Mouse (Mus musculus): Measurements from ENCODE around the gene Tceanc2.

The Tceanc2 gene

DNA sequence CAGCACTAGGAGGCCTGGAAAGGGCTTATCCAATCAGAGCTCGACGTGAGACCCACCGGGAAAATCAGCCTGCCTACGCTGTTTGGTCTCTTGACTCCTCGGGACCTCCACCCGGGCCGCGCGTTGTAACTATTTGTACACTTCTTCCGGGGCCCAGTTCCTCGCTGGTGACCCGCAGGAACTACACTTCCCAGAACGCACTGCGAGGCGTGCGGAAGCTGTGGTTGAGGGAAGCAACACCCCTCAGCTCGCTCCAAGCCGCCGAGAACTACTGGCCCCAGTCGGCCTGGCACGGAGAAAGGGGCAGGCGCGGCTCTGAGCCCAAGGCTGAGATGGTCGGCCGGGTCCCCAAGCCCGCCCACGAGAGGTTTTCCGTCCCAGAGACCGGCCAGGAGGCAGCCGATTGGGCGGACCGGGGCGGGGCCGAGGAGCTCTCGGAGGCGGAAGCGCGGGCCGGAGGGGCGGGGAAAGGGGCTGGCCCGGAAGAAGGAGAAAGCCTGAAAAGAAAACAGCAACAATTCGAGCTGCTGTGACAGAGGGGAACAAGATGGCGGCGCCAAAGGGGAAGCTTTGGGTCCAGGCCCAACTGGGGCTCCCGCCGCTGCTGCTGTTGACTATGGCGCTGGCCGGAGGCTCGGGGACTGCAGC lies 610 bp downstream of the Tceanc2 start, which contains the start of gene Tmem59:
Gene Tmem59, plus strand, starts transcription at position 218 of the 648 bp plus-strand sequence.
- peak; percentile 100 for DNase-seq (ENCODE audit: inconsistent ontology term)

DNA sequence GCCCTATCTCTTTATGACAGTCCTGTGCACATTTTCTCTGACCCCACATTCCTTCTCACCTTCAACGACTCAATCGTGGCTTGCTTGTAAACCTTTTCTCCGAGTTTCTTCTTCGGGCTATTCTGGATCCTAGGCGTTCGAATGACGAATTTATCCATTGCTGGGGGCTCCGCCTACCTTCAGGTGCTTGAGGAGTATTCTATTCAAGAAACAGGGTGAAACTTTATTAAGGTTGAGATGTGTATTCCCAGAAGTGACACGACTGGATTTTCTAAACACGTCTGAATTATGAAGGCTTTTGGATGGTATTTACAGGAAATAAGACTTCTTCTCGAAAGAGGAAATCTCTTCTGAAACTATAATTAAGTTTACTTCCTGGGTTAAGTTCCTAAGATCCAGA lies 1.4 kb downstream of the Tceanc2 start:
- peak; percentile 6 for DNase-seq (ENCODE audit: inconsistent ontology term)

DNA sequence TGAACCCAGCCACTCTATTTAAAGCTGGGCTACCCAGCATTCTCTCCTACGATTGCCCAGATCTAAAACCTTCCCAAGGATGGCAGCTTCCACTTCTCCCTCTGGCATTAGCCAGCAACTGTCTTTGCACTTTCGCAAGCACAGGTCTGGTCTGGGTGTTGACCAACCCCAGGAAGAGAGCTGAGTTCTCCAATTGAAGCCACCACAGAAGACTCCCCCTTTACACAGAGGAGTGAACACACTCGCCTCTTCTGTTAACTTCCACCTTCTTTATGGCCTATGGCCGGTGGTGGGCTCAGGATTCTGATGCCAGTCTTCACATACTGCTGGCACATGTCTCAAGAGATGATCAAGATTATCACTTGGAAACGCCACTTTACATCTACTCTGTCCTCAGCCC lies 11.1 kb downstream of the Tceanc2 start:
- DNase-seq (ENCODE audit: inconsistent ontology term): no peak

DNA sequence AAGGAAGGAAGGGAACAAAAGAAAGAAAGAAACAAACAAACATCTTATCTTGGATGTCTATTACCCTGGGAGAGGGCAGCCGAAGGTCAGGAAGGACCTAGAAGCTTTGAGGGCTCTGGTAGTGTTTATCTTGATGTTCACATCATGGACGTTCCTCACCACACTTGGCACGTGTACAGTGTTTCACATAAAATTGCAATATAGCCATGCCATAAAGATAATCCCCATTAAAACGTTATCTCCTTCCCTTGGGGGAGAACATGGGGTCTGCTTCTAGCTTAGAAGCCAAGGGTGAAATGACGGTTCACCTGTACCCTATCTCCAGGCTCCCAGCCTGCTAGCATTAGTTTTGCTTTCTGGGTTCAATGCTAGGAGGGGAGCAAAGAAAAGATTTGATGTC lies 12.2 kb downstream of the Tceanc2 start:
- DNase-seq (ENCODE audit: inconsistent ontology term): no peak

DNA sequence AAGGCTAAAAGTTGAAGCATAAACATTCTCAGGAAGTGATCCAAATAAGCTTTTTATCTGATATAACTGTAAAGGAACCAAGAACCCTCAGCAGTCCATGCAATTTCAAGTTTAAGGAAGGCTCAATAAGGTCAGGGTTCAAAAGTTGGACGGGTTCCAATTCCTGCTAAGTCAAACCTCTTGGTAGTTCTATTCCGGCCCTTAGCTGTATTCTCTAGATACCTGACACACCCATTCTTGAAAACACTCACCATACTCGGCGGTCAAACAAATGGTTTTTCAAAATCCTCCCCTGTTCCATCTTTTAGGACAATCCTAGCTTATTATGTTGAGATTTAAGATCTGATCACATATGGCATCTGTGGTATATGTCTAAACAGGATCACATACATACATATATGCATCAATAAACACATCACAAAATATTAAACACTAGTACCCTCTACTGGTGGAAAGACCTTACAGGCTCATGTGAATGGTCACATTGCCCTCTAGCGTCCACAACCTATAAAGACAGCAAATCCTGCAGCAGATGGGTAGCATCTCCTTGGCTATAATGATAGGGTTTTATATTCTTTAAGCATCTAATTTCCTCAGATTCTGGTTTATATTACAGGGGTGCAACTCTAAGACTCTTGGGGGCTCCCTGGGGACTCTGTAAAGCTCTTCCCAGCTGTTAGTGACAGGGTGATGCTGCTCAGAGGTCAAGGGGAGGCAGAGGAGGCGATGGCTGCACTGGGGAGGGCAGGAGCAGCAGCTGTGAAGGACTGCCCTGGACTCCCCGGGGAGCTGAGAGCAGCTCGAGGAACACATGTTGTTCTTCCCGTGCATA lies 14.9 kb downstream of the Tceanc2 start:
- DNase-seq (ENCODE audit: inconsistent ontology term): peak; percentile 48

DNA sequence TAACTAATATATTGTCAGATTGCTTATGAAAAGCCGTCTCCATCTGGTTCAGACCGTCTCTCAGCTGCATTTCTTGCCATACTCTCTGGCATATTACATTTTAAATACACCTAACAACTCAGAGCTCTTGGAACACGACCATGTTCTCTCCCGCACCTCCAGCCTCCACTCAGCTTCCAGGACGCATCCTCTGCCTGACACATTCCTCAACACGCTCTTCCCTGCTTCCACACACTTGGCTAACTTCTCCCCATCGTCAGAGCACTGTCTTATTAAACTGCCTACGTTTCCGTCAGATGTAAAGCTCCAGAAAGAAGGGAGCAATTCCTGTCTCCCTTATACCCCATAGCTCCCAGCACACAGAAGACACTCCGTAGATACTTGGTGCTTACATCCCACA lies 15.6 kb downstream of the Tceanc2 start:
- no peak for DNase-seq (ENCODE audit: inconsistent ontology term)

DNA sequence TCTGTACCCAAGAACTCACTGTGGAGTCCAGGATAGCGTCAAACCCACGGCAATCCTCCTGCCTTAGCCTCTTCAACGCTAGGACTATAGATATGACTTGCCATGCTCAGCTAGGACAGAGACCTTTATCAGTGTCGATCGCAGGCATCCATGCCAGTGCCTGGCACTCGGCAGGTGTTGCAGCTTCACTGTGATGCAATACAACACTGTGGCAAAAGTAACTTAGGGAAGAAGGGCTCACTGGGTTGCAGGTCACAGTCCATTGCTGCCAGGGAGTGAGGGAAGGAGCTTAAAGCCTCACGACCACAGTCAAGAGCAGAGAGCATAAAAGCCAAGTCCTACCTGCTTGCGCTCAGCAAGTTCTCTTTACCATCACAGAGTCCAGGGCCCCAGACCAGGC lies 18.7 kb downstream of the Tceanc2 start:
- DNase-seq (ENCODE audit: inconsistent ontology term): no peak

DNA sequence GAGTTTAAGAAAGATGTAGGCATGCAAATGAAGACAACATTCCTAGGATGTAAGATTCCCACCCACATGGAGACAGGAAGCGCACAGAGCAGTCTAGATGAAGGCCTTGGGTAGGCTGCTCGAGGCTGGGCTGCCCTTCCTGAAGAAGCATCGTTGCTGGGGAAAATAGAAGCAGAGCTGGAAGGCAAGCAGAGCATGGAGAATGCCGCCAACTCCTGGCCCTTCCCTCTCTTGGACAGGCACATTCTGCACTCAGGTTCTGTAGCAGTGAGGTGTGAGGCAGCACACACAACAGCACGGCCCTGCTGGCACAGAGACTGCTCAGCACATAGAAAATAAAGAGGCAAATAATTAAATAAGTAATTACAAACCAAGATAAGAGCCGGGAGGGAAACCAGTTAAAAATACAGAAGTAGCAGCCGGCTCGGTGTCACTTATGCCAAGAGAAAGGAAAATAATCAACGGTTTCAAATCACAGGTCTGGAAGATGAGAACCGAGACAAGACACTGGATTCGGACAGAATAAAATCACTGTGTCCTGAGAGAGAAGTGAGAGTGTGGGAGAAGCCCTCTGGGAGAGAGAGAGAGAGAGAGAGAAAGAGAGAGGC lies 19.6 kb downstream of the Tceanc2 start:
- DNase-seq (ENCODE audit: inconsistent ontology term): no peak

DNA sequence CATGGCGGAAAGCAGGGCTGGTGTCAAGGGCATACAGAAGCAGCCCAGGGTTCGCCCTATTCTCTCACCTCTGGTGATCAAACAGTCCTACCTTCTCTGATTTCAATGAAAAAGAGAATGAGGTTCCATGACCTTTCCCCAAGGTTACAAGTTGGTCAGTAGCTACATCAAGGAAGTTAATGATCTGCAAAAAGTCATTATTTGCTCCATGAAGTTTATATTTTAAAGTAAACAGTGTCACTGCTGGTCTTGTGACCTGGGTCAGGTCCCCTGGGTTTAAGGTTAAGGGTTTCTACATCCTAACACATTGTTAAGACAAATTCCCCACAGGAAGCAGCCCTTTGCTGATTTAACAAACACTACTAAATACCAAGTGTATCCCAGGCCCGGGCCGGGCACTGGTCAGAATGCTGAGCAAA lies 21.9 kb downstream of the Tceanc2 start:
- DNase-seq (ENCODE audit: inconsistent ontology term): no peak

DNA sequence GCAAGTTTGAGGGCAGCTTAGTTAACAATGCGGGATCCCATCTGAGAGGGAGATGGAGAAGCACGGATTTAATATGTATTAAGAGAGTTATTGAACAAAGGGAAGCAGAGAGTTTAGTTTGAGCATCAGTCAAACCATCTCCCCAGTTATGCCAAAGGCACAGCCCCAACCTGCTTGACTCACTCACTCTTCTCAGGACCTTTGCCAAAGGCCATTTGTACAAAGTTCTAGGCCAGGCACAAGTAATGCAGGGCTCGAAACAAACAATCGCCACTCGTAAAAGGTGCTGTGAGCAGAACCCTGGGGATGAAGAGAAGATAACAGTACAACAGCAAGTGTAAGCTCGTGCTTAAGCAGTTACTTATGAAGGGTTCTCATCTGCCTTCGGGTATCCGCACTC lies 26.3 kb downstream of the Tceanc2 start:
- DNase-seq (ENCODE audit: inconsistent ontology term): no peak

DNA sequence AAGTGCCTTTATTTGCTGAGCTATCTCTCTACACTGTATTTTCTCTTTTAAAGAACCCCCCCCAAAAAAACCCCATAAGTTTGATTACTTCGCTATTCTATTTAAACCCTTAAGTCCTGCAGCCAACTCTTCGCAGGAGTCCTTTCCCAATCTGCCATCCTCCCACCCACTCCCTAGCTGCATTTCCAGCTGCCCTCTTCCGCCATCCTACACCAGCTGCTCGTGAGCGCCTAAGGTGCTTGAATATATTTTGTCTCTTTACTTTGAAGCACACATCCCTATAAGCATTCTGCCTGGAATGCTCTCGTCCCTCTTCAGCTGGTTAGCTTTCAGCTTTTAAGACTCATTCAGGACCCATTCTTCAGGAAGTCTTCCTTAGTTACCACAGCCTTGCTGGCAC lies 27.9 kb downstream of the Tceanc2 start:
- no peak for DNase-seq (ENCODE audit: inconsistent ontology term)

DNA sequence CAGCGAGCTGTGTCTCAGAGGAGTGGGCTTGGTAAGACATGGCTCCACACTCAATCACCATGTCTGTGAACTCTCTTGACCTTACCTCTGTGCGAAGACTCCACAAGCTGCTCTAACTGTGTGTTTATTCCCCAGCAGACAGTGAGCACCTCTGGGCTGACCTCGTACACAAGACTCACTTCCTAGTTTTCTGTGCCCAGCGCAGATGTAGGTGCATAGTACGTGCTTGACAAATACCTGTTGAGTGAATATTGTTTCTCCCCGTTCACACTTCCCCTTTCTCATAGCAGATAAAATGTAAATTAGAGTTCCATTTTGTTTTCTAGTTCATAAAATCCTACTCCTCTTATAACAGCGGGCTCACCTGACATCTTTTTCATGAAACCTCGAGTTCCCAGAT lies 35.4 kb downstream of the Tceanc2 start:
- no peak for DNase-seq (ENCODE audit: inconsistent ontology term)

DNA sequence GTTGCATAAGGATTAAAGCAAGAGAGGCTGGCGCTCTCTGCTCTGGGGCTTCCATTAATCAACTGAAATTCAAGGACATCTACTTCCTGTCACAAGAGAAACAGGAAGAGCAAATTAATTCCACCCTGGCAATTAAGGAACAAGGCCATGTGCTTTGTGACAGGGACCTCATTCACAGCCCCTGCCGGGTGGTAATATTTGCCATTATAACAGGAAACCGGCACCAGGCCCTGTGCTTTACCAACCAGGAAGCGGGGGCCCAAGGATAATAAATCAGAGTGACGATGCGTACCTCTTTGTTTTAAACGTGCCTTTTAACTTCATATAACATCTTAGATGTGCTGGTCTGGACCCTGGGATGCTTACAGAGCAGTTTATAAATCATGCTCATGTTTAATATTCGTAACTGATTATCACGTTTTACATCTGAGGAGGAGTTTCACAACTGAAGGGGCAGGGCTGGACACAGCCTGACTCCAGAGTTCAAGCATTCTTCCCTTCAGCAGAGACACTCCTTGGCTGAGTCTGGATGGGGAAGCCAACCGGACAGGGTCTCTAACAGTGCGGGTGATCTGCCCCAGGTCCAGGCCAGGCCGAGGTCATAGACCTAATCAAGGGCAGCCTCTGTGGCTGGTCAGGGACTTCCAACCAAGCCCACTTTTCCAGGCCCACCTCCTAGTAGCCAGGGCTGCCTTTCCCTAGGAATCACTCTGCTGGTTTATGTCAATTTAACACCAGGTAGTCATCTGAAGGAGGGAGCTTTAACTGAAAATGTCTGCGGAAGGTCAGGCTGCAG lies 38.9 kb downstream of the Tceanc2 start:
- DNase-seq (ENCODE audit: inconsistent ontology term): no peak

DNA sequence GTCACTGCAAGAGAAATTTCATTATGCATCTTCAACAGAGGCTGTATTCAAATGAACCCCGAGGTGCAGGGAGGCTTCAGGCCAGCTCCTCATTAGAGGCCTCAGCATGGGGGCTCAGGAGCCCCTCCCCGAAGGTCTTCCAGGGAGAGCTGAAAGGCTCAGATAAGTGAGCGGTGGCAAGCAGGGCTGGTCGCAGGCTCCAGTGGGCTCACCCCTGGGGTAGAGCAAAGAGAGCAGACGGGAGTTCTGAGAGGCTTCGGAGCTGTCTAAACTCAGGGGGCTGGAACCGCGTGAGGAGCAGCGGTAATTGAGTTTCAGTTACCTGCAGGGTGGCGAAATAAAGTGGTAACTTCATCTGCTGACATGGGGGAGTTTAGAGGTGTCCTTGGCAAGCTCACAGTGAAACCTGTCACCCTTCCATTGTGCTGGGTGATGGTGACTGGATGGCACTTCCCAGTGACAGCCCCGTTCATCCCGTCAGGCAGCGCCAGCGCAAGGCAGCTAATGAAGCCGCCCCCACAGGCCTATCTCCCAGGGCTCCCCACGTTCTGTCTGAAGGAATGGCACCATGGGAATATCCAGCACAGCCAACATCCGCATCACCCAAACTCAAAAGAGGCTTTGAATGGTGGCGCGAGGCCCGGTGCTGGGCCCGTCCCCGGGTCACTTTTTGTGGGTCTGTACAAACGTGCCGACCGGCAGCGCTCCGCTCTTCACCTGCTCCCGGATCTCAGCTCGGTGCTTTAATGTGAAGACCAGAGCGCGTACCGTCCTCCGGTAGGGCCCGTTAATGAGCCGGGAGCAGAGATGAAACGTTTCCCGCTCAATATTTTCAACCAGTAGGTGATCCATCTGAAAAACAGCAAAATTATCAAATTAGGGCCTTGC lies 39.7 kb downstream of the Tceanc2 start:
- DNase-seq (ENCODE audit: inconsistent ontology term): no peak

DNA sequence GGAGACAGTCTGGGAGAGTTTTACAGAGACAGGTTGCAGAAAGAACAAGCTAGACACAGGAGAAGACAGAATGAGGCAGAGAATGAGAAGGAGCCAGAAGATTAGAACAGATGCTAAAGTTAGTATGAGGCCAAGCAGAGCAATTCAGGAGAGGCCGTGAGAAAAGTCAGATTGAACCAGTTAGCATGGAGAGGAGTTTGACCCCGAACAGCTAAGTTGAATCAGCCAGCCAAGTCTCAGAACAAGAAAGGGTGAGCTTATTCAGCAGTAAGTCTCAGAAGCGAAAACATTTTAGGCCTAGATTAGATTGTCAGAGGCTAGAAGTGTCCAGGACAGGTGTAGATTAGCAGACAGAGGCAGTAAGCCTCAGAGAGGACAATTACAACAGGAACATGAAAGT lies 42.4 kb downstream of the Tceanc2 start:
- no peak for DNase-seq (ENCODE audit: inconsistent ontology term)

DNA sequence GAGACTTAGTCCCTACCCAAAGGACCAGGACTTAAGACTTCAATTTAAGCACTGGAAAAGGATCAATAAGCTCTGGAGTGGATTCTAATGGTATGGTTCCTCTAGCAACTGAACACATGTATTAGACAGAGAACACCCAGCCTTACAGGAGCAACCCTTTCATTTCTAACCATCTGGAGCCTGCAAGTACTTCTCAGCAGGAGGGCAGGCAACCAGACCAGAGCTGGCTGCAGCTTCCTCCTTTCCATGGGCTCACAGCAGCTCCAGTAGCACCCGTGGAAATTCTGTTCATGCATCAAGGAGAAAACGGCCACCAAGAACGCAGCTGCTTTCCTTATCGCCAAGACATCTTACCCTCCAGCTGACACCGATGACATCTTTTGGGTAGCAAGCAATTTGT lies 43.3 kb downstream of the Tceanc2 start:
- no peak for DNase-seq (ENCODE audit: inconsistent ontology term)

DNA sequence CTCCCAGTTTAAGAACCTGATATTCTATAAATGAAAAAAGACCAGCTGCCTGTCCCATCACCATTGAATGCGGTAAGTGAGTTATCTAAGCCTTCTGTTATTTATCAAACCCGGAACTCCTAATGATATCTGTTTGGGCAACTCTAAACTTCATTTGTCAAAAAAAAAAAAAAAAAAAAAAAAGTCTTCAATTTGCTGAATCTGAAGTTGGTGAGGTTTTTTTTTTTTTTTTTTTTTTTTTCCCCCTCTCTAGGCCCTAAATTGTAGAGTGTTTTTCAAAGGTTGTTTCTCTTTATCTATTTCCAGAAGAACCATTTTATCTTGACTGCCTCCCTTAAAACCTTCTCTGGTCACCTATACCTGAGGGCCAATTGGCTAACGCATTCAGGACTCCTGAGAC lies 44.0 kb downstream of the Tceanc2 start:
- DNase-seq (ENCODE audit: inconsistent ontology term): no peak

DNA sequence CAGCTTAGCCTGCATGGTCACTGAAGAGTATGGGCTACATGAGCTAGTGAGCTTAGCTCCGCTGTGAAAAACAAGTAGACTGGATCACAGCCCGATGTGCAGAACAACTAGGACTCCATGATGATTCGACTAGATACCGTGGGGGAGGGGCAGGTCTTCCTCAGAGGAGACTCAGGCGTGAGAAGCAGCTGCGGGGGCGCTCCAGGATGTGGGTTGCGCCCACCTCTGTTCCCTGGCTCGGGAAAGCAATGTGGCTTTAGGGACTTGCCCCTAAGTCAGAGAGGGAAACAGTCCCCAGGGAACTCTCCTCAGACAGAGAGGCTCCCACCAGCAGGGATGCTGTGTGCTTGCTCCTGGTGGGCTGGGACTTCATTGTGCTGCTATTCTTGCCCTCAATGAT lies 48.4 kb downstream of the Tceanc2 start:
- DNase-seq (ENCODE audit: inconsistent ontology term): no peak

DNA sequence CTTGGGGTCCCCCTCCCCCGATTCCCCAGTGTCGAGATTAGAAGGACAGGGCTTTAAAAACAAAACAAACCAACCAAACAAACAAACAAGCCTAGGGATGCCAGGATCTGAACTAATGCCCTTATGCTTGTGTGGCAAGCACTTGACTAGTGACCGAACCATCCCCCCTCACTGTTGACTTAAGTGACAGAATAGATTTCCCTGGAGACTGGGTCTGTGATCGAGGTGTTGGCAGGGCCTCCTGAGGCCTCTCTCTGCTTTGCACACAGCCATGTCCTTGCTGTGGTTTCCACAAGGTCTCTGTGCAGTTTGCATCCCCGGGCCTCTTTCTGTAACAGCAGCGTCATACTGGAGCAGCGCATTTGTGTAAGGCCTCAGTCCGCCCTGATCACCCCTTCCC lies 49.5 kb downstream of the Tceanc2 start:
- no peak for DNase-seq (ENCODE audit: inconsistent ontology term)

DNA sequence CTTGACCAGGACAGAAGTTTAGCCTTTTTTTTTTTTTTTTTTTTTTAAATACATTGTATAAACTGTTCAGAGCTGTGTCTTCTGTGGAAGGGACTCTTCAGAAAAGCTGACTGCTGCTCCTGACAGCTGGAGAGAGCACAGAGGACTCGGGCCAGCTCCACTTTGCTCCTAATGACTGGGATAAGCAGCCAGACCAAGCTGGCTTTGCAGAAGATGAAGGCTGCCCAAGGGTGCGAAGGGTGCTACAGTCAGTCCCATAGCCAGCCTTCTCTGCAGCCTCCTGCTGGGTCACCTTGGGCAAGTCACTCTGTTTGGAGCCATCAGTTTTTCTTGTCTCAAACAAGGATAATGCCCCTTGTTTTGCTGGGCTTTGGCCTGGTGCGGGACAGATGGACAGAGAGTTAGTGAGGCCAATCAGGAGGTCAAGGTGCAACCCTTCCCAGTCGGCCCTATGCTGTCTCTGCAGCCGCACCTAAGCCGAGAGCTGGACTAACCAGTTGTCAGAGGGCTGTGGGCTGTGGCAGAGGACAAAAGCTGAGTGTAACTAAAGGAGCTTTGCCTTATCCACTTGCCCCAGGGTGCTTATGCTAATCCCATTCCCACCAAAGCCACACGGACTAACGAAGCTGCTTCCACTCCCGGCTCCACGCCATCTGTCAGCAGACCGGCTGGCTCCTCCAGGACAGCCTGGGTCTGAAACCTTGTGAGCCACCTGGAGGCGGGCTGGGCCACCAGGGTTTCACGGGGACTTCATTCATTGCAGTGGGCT lies 50.8 kb downstream of the Tceanc2 start:
- no peak for DNase-seq (ENCODE audit: inconsistent ontology term)

All from Muller cell, postnatal 12 days (primary cell).